Mouse (Mus musculus) lung, postnatal 0 days (tissue): ENCODE results near the gene Ccdc184.

Experiments used
- CTCF ChIP-seq: IDR thresholded peaks from 2 replicates; pipeline ENCODE4 v1.5.1; 2016; ENCODE audit warnings: antibody characterized with exemption, mild to moderate bottlenecking
- EP300 ChIP-seq: IDR thresholded peaks from 2 replicates; pipeline ENCODE4 v1.6.1; 2016; ENCODE audit warnings: antibody characterized with exemption, mild to moderate bottlenecking, control low read depth

DNA sequence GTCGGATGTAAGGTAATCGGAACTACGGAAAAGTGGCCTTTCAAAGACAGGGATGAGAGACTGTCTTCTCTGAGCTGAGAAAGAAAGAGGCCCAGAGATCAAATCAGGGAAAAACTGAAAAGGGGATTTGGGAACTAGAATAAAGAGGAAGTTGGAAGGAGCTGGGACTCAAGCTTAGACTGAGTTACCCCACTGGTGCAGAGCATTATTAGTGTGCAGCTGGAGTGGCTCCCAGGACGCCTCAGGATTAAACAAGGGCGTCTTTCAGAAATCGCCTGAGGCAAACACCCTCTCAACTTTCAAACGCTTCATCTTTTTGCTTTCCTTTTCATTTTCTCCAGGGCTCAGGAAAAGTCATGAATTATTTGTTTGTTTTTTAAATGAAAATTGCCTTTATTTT lies 14.0 kb upstream of the Ccdc184 start:
- no peak for TF ChIP-seq CTCF
- TF ChIP-seq EP300, result no peak
